Mouse (Mus musculus) MN1 (cell line): ENCODE measurements around the gene Adrb1.
A peak's percentile ranks its signal among the peaks of the same experiment; 100 is the strongest.

ENCODE experiments used
- DNase-seq: peaks from one replicate; pipeline ENCODE4 v3.0.0-alpha.2; 2016; ENCODE audit warnings: low spot score

Gene Adrb1

GRCm38 (mm10) chr19:56703238-56704097 lies 18.5 kb upstream of the Adrb1 start:
- no peak for DNase-seq

DNA sequence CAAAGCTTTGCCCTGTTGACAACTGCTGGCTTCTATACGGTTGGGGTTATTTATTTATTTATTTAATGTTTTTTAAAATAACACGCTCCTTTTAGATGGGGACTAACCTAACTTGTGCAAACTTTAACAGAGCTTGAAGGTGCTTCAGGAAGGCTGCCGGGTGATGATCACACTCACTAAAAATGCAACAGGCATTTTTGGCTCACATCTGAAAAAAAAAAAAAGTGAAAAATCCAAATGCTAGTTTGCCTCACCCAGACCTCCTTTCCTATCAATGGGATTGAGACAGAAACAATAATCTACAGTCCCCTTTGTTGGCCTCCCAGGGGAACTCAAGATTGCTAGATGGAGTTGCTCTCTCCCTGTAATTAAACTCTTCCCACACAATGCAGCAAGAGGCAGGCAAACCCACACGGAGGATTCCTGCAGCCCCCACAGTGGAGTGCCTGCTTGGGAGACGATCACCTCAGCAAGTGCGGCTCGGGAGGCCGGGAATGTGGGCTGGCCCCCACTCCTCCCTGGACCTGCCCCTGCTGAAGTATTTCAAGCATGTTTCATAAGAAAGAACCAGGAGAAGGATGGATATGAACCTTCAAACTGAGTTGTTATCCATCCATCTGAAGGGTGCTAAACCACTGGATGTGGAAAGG lies 16.8 kb upstream of the Adrb1 start:
- DNase-seq: no peak

DNA sequence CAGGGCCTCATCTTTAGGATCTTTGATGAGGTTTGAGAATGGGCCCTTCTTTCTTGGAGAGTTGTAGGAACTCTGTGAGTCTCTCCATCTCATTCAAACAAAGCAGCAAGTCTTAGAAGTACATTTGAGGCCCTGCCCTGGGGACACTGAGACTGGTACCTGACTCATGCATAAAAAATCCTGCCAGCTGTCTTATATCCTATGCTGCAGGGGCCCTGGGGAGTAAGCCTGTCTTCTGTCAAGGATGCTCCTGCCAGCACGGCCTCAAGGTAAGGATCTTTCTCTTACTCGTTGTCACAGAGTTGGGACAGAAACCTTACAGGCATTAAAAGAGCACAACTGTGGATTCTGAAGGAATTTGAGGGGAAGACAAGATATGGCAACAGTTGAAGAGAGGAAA lies 13.2 kb upstream of the Adrb1 start:
- DNase-seq: peak; percentile 61

DNA sequence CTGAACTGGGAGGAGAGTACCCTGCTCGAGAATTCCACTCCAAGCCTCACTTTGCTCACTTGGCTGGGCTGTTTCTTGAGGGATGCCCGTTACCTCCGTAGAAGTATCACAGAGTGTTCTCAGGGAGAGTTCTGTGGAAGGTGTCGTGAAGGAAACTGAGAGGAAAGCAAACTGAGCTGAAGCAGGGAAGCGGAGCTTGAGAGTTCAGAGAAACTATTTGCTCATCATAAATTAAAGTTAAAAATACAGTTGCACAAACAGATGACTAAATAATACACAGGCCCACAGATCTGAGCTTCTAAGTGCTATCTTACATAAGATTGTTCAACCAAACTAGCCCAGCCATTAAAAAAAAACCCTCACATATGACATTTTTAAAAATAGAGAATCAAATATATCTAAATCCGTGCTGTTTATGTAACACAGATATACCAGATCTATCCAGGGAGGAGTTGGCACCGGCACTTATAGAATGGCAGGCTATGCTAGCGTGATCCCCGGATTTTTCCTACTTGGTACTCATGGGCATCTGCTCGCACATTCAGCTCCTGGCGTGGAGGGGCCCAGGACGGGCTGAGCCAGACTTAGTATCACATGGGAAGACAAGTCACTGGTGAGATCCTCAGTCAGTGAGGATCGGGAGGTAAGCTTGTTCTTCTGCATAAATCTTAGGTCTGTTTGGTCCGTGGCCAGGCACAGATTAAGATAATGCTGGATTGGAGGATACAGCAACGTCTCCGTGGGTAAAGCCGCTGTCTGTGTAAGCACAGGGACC lies 11.7 kb upstream of the Adrb1 start:
- no peak for DNase-seq

GRCm38 (mm10) chr19:56713613-56714012 lies 8.4 kb upstream of the Adrb1 start:
- no peak for DNase-seq

DNA sequence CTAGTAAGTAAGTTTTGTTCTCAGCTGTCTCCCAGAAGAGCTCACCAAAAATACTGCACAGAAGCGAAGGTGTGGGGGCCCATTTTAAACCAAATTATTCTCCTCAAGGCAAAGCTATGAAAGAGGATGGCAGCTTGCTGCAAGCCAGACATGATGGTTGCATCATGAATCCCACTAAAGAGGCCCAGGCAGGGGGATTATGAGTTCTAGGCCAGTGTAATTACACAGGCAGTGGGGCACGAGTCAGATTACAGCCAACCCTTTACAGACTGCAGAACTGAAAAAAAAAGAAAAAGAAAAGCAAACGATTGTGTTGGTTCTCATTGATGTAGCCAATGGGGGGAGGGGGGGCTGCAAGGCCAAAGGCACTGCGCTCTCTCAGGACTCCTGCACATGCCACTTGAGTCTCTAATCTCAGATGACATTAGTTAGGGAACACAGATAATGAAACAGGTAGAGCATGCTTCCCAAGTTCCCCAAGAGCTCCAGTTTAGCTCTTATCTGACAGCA lies 7.3 kb upstream of the Adrb1 start:
- no peak for DNase-seq

DNA sequence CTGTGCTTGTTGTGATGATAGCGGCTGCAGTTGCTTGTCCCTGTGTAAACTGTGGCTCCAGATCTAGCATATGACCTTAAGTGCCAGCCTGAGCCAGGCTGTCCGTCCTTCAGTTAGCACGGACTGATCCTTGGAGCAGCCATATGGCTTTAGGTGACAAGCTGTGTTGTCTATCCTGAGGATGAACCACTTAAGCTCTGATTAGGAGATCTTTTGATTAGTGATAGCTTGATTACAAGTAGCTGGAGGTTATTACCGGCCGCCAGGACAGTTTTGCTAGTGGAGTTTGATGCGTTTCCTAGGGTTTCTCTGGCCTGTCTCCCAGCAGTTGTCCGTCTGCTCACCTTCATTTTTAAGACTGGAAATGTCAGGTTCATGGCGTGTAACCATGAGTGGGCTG lies 4.0 kb upstream of the Adrb1 start:
- peak; percentile 21 for DNase-seq

- no peak for DNase-seq
Observed at GRCm38 (mm10) chr19:56720882-56721281, 1.1 kb upstream of the Adrb1 start.

GRCm38 (mm10) chr19:56722291-56722707 lies 300 bp downstream of the Adrb1 start:
- DNase-seq: no peak

DNA sequence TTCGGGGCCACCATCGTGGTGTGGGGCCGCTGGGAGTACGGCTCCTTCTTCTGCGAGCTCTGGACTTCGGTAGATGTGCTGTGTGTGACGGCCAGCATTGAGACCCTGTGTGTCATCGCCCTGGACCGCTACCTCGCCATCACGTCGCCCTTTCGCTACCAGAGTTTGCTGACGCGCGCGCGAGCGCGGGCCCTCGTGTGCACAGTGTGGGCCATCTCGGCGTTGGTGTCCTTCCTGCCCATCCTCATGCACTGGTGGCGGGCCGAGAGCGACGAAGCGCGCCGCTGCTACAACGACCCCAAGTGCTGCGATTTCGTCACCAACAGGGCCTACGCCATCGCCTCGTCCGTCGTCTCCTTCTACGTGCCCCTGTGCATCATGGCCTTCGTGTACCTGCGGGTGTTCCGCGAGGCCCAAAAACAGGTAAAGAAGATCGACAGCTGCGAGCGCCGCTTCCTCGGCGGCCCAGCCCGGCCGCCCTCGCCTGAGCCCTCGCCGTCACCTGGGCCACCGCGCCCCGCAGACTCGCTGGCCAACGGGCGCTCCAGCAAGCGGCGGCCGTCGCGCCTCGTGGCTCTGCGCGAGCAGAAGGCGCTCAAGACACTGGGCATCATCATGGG lies 822 bp downstream of the Adrb1 start:
- DNase-seq: no peak

DNA sequence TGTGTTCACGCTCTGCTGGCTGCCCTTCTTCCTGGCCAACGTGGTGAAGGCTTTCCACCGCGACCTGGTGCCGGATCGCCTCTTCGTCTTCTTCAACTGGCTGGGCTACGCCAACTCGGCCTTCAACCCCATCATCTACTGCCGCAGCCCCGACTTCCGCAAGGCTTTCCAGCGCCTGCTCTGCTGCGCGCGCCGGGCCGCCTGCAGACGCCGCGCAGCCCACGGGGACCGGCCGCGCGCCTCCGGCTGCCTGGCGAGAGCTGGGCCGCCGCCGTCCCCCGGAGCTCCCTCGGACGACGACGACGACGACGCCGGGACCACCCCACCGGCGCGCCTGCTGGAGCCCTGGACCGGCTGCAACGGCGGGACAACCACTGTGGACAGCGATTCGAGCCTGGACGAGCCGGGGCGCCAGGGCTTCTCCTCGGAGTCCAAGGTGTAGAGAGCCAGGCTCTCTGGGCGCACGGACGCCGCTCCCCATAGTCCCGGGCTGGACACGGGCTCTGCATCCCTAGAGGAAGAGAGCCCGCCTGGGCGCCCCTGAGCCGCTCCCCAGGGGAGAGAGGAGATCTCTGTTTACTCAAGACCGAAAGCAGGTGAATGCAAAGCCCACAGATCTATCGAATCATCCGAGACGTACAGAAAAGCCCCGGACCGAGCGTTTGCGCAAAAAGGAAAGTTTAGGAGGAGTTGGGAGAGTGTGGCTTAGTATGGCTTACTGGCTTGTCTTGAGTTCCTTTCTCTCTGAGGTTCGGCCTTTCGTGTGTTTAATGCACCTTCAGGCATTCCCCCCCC lies 1.5 kb downstream of the Adrb1 start:
- no peak for DNase-seq

DNA sequence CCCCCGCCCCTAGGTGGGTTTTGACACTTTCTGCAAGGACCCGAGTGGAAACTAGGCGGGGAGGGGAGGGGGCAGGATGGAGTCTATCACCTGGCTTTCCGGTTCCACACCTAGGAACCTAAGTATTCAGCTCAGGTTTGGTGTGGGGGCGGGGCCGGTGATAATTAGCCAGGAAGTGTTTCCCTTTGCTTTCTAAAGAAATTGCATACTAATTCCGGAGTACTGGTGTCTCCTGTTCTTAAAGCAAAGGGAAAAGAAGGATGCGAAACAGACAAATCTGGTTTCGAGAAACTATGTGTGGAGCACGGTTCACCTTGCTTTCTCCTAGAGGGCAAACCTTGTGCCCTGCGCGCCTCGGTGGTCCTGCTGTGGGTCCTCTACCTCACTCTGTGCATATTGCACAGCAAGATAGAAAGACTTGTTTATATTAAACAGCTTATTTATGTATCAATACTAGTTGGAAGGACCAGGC lies 2.2 kb downstream of the Adrb1 start:
- no peak for DNase-seq

- peak; percentile 45 for DNase-seq
Observed at GRCm38 (mm10) chr19:56727170-56727877, 5.3 kb downstream of the Adrb1 start.

GRCm38 (mm10) chr19:56734033-56734572 lies 12.1 kb downstream of the Adrb1 start:
- no peak for DNase-seq

DNA sequence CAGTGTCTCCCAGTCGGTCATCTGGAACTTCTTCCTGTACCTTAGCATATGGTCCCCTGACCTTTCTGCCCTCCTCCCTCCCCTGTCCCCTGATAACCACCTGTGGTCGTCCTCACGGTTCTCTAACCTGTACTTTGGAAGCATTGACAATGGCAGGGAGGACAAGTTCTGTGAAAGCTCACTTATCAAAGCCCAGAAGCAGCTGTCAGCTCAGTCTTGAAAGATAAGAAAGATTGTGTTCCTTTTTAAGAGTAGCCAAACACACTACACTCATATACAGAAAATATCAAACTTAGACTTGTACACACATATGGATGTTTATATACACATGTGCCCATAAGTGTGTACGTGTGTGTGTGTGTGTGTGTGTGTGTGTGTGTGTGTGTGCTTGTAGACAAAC lies 13.7 kb downstream of the Adrb1 start:
- DNase-seq: no peak

GRCm38 (mm10) chr19:56736287-56736686 lies 14.3 kb downstream of the Adrb1 start:
- DNase-seq: no peak

DNA sequence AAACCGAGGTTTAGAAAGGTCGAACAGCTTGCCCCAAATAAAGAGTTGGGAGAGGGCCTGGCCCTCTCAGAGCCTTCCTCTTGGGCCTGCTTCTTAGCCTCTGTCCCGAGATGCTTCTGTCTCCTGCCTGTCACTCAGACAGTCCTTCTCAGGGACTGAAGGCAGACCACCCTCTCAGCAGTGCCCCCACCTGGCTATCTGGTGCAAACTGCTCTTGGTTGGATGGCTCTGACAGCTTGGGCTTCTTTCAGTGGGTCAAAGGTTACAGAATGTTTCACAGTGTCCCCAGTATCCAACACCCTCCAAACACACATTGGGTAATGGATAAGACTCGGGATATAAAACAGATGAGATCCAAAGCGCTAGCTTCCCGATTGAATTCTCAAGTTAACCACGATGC lies 23.1 kb downstream of the Adrb1 start:
- no peak for DNase-seq

DNA sequence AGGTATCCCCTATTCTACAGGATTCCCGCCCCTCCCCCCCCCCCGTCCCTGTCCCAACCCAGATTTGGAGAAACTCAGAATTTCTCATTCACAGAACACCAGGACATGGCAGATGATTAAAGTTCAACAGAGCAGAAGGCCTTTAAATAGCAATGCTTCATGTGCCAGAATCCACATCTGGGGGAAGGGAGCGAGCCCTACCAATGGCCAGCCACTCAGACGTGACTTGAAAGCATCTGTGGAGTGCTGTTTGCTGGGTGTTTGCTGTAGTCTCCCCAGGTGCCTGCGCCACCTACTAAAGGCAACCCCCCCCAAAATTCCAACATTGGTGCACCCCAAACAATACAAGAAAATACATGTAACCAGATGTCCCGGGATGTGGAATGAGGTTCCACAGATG lies 23.5 kb downstream of the Adrb1 start:
- DNase-seq: no peak

DNA sequence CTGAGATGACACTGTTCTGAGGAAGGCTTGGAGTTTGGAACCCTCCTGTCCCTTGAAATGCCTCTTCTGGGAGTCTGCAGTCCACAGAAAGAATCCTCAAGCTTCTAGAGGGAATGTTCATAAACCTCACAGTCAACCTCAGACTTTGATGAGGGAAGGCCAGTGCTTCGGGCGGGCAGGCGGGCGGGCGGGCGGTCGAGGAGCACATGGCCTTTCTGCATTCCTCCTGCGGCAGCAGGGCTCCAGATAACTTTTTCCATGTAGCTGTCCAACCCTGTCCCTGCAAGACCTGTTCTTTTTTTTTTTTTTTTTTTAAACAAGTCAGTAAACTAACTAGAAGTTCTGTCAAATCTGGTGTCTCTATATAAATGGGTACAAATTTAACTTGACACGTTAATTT lies 24.6 kb downstream of the Adrb1 start:
- no peak for DNase-seq

GRCm38 (mm10) chr19:56747878-56748277 lies 25.9 kb downstream of the Adrb1 start:
- no peak for DNase-seq
